Mouse (Mus musculus) lung, postnatal 14 days (tissue): ENCODE results near the gene Frmd4b.
"Not testable (repeated sequence)": the region's sequence is repeated elsewhere in the genome, so short reads cannot be mapped to it uniquely, and the experiment has no call there.

Experiments
- DNase-seq: peaks from one replicate; pipeline ENCODE4 v3.0.0; 2021

The Frmd4b gene

DNA sequence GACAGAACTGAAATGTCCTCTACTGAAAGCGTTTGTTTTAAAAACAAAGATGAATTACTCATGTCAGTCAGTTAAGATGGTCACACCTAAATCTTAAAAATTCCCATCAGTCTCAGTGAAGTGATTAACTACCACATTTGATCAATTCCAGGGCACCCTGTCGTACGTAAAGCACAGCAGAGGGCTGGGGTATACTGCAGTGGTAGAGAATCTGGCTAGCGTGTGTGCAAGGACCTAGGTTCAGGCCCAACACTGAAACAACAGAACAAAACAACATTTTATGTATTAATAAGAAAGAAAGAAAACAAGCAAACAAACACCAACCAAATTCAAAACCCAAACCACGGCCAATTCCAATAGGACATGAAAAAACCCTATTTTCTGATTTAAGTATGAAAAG is 331.0 kb downstream of the Frmd4b start:
- no peak for DNase-seq

- DNase-seq: no peak
These were observed 333.7 kb downstream of the Frmd4b start for GRCm38 (mm10) chr6:97283676-97284075.

DNA sequence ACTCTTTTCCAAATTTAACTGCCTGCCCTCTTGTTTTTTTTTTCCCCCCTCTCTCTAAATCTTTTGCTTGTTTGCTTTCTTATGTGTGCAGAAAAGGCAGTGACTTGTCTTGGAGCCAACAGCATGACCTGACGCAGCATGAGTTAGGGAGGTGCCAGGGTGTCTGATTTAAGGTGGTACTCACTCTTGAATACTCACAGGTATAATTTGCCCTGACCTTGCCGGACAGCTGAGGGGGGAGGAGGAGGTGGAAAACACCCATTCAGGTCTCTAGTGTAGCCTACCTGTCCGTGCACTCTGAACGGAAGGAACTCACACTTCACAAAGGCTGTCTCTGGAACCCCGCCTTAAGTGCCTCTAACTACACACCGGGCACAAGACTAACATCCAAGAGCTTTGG is 338.5 kb downstream of the Frmd4b start:
- no peak for DNase-seq

- peak; percentile 83 for DNase-seq
These were observed 339.1 kb downstream of the Frmd4b start for GRCm38 (mm10) chr6:97278014-97278787.

DNA sequence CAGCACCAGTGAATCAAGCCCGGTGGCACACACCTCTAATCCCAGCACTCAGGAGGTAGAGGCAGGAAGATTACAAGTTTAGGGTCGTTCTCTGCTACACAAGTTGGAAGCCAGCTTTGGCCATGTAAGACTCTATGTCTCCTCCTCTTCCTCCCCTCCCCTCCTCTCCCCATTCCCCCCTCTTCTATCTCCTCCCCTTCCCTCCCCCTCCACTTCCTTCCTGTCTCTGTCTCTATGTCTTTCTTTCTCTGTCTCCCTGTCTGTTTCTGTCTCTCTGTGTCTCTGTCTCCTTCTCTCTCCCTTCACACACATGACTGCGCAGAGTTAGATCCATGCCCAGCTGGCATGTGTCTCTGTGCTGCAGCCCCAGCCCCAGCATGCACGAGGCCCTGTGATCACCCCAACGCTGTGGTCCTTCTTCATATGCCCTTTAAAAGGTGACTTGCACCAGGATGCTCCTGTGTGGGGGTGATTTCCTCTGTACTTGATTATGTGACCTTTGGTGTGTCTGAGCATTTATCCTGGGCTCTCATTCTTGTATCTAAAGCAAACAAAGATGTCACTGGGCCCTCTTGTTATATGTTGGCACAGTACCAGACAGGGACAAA is 340.3 kb downstream of the Frmd4b start:
- DNase-seq: no peak

DNA sequence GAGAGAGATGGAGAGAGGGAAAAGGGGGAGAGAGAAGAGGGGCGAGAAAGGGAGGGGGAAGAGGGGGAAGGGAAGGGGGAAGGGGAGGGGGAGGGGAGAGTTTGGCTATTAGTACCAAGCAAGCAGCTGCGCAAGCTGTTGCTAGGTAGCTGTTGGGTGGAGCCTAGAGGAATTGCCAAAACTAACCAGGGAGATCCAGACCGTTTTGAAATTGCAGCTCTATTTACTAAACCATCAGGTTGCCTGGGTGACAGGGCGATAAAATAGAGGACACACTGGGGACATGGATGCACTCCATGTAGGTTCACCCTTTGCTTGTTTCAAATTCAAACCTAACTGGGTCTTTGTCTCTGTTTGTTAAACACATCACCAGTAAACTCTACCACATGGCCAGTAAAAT is 341.0 kb downstream of the Frmd4b start:
- DNase-seq: no peak

DNA sequence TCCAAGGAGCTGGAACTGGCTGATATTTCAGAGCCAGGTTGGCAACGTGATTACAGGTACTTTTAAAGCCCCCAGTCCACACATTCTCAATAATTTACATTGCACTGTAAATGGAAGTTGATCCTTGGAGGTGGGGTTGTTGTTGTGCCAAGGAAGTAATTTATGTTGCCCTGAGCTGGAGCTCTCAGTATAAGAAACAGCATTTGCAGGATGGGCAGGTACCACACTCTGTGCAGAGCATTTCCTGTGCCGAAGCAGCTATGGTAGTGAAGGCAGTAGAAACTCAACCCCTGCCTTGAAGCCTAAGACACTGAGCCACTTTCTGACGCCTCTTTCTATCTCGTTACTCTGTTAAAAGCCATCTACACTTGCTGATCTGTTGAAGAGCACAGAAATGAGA is 341.6 kb downstream of the Frmd4b start:
- DNase-seq: no peak

DNA sequence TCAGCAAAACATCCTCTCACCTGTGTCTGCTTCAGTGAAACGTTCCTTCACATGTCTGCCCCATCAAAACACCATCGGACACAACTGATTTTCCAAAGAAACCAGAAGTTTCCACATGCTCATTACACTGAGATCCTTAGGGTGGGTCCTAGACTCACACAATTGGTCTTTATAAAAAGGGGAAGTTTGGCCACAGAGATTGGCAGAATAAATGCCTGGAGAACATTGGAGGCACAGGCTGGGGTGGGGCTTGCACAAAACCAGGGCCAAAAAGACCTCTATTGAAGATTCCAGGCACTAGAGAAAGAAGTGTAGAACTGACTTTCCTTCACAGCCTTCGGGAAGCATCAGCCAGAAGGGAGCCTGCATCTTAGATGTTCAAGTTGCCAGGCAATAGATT is 343.6 kb downstream of the Frmd4b start:
- DNase-seq: no peak

GRCm38 (mm10) chr6:97273058-97273710 is 344.2 kb downstream of the Frmd4b start:
- no peak for DNase-seq

GRCm38 (mm10) chr6:97272349-97272748 is 345.0 kb downstream of the Frmd4b start:
- DNase-seq: no peak

GRCm38 (mm10) chr6:97269596-97269995 is 347.7 kb downstream of the Frmd4b start:
- DNase-seq: no peak

- DNase-seq: no peak
These were observed 350.2 kb downstream of the Frmd4b start for GRCm38 (mm10) chr6:97267132-97267531.

- no peak for DNase-seq
These were observed 350.7 kb downstream of the Frmd4b start for GRCm38 (mm10) chr6:97266661-97267060.

DNA sequence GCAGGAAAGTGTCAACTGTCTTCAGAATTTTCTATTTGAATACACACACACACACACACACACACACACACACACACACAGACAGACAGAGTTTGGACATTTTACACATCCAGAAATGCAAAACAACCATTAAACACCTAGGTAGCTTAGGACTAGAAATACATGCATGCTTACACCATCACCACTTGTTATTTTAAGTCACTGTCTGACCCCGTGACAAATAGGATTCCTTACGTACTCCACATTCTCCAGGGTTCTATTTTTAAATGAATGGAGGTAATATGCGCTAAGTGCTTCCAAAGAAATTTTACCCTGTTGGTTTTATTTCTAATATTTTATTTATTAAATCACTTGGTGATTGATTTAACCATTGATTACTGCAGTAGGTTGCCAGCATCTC is 351.6 kb downstream of the Frmd4b start:
- no peak for DNase-seq

DNA sequence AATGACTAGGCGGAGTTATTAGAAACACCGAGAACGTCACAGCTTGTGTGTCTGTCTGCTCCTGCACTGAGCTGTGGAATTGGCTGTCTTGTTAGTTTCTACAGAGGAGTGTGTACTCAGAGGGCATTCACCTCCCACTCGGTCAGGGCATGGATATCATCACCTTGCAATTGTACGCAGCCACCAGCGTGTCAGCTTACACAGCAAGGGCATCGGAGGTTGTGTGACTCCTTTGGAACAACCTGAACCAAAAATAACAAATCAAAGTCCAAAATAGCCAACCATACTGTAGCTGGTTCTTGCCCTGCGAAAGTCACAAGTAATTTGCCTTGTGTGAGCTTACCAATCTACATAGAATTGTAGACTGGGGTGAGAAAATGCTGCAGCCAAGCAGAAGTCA is 352.1 kb downstream of the Frmd4b start:
- DNase-seq: no peak

GRCm38 (mm10) chr6:97263750-97264149 is 353.6 kb downstream of the Frmd4b start:
- not testable (repeated sequence) for DNase-seq

GRCm38 (mm10) chr6:97262229-97262628 is 355.1 kb downstream of the Frmd4b start:
- DNase-seq: no peak

DNA sequence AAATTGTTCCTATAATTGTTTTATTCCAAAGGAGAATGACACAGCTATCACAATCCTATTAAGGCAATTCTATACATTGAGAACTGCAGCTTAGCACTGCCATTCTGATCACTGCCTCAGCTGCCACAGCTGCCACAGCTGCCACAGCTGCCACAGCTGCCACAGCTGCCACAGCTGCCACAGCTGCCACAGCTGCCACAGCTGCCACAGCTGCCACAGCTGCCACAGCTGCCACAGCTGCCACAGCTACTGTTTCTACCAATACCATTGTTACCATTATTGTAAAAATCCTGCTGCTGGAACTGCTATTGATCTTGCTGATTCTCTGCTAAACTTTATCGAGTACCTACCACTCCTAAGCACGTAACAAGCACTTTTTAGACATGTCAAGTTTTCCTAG is 357.4 kb downstream of the Frmd4b start:
- not testable (repeated sequence) for DNase-seq

DNA sequence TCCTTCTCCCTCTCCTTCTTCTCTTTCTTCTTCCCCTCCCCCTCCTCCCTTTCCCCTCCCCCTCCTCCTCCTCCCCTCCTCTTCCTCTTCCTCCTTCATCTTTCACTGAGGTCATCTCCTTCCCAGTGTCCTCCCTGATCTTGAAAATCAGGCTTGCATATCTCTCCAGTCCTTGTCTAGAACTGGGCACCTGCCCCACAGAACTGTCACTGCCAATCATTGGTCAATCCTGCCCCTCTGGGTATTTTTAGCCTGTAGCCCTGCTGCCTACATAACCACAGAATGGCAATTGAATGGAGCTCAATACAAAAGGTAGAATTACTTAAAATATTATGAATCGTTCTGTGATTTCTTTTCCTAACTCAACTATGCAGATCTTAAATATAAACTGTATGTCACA is 358.9 kb downstream of the Frmd4b start:
- no peak for DNase-seq

DNA sequence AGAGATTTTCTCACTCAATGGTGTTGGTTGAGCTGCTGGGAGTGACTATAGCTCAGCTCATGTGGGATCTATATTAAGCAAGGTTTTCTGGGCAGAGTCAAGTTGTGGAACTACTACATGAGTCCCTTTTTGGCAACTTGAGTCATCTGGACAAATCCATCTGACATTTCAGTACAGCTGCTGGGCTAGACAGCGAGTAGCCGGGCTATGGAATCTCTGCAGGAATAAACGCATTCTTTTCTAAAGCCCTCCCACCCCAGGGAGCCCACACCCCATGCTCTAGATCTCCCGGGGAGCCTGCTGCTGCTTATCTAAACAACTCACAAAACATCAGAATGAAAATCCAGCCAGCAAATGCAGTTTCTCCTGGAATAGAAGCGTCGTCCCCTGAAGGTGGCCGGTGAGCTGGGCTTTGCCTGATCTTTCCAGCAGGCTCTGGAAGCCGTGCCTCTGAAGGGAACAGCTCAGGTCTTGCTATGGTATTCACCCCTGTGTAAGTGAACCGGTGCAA is 364.6 kb downstream of the Frmd4b start, which contains the start of gene Lmod3:
Lmod3 (minus strand) TSS at position 49 of the 511 bp plus-strand sequence.
- no peak for DNase-seq

DNA sequence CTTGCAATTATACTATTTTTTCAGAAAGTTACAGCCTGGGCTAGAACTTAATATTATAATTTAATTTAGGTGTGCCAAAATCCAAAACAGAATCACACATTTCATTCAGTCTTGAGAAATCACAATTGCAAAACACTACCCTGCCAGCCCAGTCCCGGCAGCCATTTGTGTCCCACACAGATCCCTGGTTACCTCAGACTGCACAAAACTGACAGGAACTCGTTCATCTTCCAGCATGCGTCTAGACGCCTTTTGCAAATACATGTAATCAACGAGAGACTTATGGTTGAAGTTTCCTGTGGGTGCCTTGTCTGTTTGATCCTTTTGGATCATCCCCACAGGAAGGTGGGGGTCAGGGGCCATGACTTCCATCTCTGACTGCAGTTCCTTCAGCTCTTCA is 365.3 kb downstream of the Frmd4b start:
- DNase-seq: no peak

GRCm38 (mm10) chr6:97250966-97251365 is 366.4 kb downstream of the Frmd4b start:
- DNase-seq: peak; percentile 72

DNA sequence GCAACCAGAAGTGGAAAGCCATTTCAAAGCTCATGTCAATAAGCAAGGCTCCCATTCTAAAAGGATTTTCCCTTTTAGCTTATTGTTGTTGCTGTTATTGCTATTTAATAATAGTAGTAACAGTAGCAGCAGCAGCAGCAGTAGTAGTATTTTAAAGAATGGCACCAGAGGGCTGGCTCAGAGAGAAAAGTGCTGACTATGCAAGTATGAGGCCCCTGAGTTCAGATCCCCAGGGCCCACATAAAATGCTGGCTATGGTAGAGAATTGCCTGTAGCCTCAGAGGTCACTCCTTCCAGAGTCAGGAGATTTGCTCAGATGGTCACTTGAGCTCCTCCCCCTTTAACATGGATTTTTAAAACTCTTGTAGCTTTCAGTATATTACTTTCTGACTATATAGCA is 372.1 kb downstream of the Frmd4b start:
- DNase-seq: no peak

DNA sequence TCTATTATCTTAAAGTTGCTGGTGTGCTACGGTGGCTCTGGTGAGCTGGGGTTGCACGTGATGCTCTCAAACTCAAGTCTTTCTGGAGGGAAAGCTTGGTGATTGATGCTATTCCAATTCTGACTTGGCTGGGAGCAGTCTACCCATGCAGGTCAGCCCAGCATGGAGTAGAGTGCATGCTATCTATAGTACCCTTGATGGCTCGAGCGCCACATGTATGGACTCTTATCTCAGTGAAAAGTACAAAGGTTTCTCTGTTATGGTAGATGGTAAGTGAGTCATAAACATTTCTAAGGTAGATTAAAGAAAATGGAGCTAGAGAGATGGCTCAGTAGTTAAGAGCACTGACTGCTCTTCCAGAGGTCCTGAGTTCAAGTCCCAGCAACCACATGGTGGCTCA is 374.8 kb downstream of the Frmd4b start:
- no peak for DNase-seq
